In the genomic region with DNA sequence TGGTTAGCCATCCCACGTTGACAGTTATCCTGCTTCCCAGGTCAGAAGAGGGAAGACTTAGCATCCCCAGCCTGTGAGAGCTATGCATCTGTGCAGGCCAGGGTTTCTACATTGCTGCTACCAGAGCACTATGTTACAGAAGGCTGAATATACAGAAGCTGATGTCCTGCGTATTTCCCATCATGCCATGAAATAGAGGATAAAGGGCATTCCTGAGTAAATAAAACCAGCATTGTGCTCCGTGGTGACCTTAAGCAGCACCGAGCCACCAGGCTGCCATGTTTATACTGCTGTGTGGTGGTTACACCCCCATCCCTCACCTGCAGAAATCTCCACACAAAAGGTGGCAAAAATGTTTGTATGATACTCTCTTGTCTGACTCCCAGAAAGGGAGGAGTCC, we compare ENCODE assay signal across 18 mouse cellular contexts.
"Had no signal": no experiment of that assay in that cellular context is flagged by ENCODE, and none has a peak within 500 bp of the region (broad histone marks: within the 10 kb centered on the region; RNA-seq: fewer than 3 reads in every experiment).

No protein-coding gene starts in this region.

- H3K9ac ChIP-seq: liver, embryonic 14.5 days; lung, embryonic 15.5 days; midbrain, embryonic 12.5 days; neural tube, embryonic 13.5 days; neural tube, embryonic 15.5 days; stomach, embryonic 15.5 days had no signal

- H3K9me3 ChIP-seq: lung, embryonic 15.5 days; midbrain, embryonic 10.5 days; midbrain, embryonic 12.5 days; neural tube, embryonic 13.5 days; neural tube, embryonic 15.5 days; stomach, embryonic 15.5 days had no signal

- H3K27me3 ChIP-seq: lung, embryonic 15.5 days; midbrain, embryonic 12.5 days; neural tube, embryonic 13.5 days; neural tube, embryonic 15.5 days; stomach, embryonic 15.5 days had no signal

- H3K4me1 ChIP-seq: midbrain, embryonic 10.5 days; midbrain, embryonic 12.5 days had no signal

- DNase-seq: lung, adult 2 months; lung, postnatal 4 days; midbrain, embryonic 14.5 days; retina, postnatal 1 day; right cerebral cortex, postnatal 14 days; thymus, adult 18-20 months; thymus, postnatal 25 days; thymus, postnatal 4 days had no signal

- H3K27ac ChIP-seq: liver, embryonic 14.5 days; lung, embryonic 15.5 days; midbrain, embryonic 10.5 days; midbrain, embryonic 12.5 days; neural tube, embryonic 13.5 days; neural tube, embryonic 15.5 days; stomach, embryonic 15.5 days had no signal

- H3K4me2 ChIP-seq: lung, embryonic 15.5 days; midbrain, embryonic 12.5 days; neural tube, embryonic 13.5 days; neural tube, embryonic 15.5 days; stomach, embryonic 15.5 days had no signal

- ATAC-seq: lung, postnatal 0 days; midbrain, embryonic 16.5 days had no signal

- H3K4me3 ChIP-seq: lung, embryonic 15.5 days; midbrain, embryonic 10.5 days; midbrain, embryonic 12.5 days; myocyte; neural tube, embryonic 13.5 days; neural tube, embryonic 15.5 days; stomach, embryonic 15.5 days had no signal
